Comparison of ENCODE assay signal across 14 mouse cellular contexts in genomic region chr12:35055114-35056095, GRCm38 (mm10). TPM values are rescaled to one million over a fixed set of nuclear protein-coding genes. Genes with fewer than 3 reads are reported as not detected.
DNase-seq lines count a peak whose midpoint lies in the region; ATAC-seq and TF ChIP-seq lines count a peak whose summit lies in the region.
"Had no signal": no experiment of that assay in that cellular context is flagged by ENCODE, and none has a peak within 500 bp of the region (broad histone marks: within the 10 kb centered on the region; RNA-seq: fewer than 3 reads in every experiment).

No protein-coding gene starts in this region.

- no peaks in the 10 kb centered on the region for H3K27me3 ChIP-seq in heart, embryonic 14.5 days (ENCODE audit: control insufficient read depth, insufficient read depth, low read length)
- no peaks in the 10 kb centered on the region for H3K27me3 ChIP-seq in lung, postnatal 0 days (replicated peaks; ENCODE audit: insufficient read depth, low read length)
- H3K27me3 ChIP-seq: liver, embryonic 15.5 days; megakaryocyte, embryonic 14.5 days had no signal

- H3K36me3 ChIP-seq in heart, embryonic 14.5 days (ENCODE audit: control insufficient read depth, insufficient read depth, low read length): no peaks in the 10 kb centered on the region
- H3K36me3 ChIP-seq in lung, postnatal 0 days (ENCODE audit: insufficient read depth, low read length): no peaks in the 10 kb centered on the region
- H3K36me3 ChIP-seq: liver, embryonic 15.5 days had no signal

- peak overlapping the region; percentile 35 for H3K4me2 ChIP-seq in heart, embryonic 14.5 days (ENCODE audit: low read length)
- peak overlapping the region; percentile 17; the same call in 1 of the 2 replicates for H3K4me2 ChIP-seq in lung, postnatal 0 days (replicated peaks; ENCODE audit: low read depth, low read length)
- H3K4me2 ChIP-seq: liver, embryonic 15.5 days had no signal

- no peak for TF ChIP-seq CTCF in lung, postnatal 0 days (IDR thresholded peaks at IDR 0.05)

- H3K4me3 ChIP-seq in heart, embryonic 14.5 days (ENCODE audit: control insufficient read depth in 1 of 2, insufficient read depth in 1 of 2, low read depth in 1 of 2, low read length in 2 of 2): no peak overlapping the region; a peak in 1 of 4 replicates
- no peak overlapping the region for H3K4me3 ChIP-seq in lung, postnatal 0 days (ENCODE audit: low read depth, low read length)
- H3K4me3 ChIP-seq: liver, embryonic 15.5 days; megakaryocyte, embryonic 14.5 days had no signal

- 0 out of 2 replicates have a peak overlapping the region, but pooled peaks have one; percentile 32 for H3K9ac ChIP-seq in heart, embryonic 14.5 days (ENCODE audit: low read length)
- H3K9ac ChIP-seq in lung, postnatal 0 days (replicated peaks; ENCODE audit: low read depth): no peak overlapping the region
- H3K9ac ChIP-seq: liver, embryonic 15.5 days had no signal

- peak overlapping the region; percentile 41 to 64 for H3K27ac ChIP-seq in heart, embryonic 14.5 days (replicated peaks in 1 of 2; ENCODE audit: control insufficient read depth in 1 of 2, insufficient read depth in 1 of 2, low read depth in 2 of 2, low read length in 2 of 2)
- peak overlapping the region; percentile 80 for H3K27ac ChIP-seq in lung, postnatal 0 days (ENCODE audit: low read length)
- H3K27ac ChIP-seq: liver, embryonic 15.5 days had no signal

- 43% methylated on average over 7 of the region's 7 CpGs for WGBS in heart, embryonic 14.5 days
- 47% methylated on average over 7 of the region's 7 CpGs for WGBS in lung, postnatal 0 days

- DNase-seq in heart, adult 8-10 months (ENCODE audit: low spot score): no peak
- peak; percentile 74 for DNase-seq in lung, postnatal 0 days (ENCODE audit: low spot score)
- DNase-seq in lung, postnatal 14 days: no peak
- no peak for DNase-seq in adrenal gland, adult 2 months
- no peak for DNase-seq in right cerebral cortex, adult 2 months (ENCODE audit: low spot score in 2 of 2)
- DNase-seq: cerebellum, adult 18-20 months; kidney, adult 2 months; kidney, postnatal 36 days; layer of hippocampus, postnatal 36 days had no signal

- no peaks in the 10 kb centered on the region for H3K9me3 ChIP-seq in heart, embryonic 14.5 days (ENCODE audit: control insufficient read depth, low read length)
- H3K9me3 ChIP-seq in lung, postnatal 0 days (ENCODE audit: low read length): no peaks in the 10 kb centered on the region
- H3K9me3 ChIP-seq: liver, embryonic 15.5 days had no signal

- no peak for ATAC-seq in heart, embryonic 14.5 days (ENCODE audit: insufficient number of reproducible peaks, insufficient read depth, low FRiP score, low read depth)
- peak; percentile 73 for ATAC-seq in lung, postnatal 0 days
- ATAC-seq in activated CD4-positive, CD25-positive, alpha-beta regulatory T cell, adult 4 months: peak; percentile 46
- ATAC-seq: hindbrain, embryonic 16.5 days had no signal

- peaks cover 5 to 28% of the 10 kb centered on the region in 2 experiments for H3K4me1 ChIP-seq in heart, embryonic 14.5 days (ENCODE audit: control insufficient read depth in 2 of 2, insufficient read depth in 2 of 2, low read length in 2 of 2)
- H3K4me1 ChIP-seq in lung, postnatal 0 days (ENCODE audit: insufficient read depth, low read depth, low read length): peaks cover 6% of the 10 kb centered on the region; the same call in 1 of the 2 replicates

- TF ChIP-seq EP300 in lung, postnatal 0 days (IDR thresholded peaks at IDR 0.05): peak; percentile 88

RNA-seq across cellular contexts. Expression of gene Snx13, which starts 8.4 kb away (rescaled TPM):
- polyA plus RNA-seq in heart, embryonic 14.5 days (2014; fragmentation: Nextera tagmentation; extraction: Ambion mirVana): 35.3 and 38.6 TPM in 2 replicates
- total RNA-seq in heart, adult 8-10 months (2022): 10 to 100 TPM; 57.1 to 78.2 (median 70.0) TPM
- polyA plus RNA-seq in lung, postnatal 0 days (2015; fragmentation: Nextera tagmentation; extraction: Ambion mirVana): 36.3 and 39.1 TPM in 2 replicates
- polyA plus RNA-seq in activated CD4-positive, CD25-positive, alpha-beta regulatory T cell, adult 4 months (2017; shearing (Covaris generic)): 10 to 100 TPM; 17.4 to 22.5 TPM
- 10 to 100 TPM; 37.3 to 37.4 TPM for total RNA-seq in adrenal gland, adult 2 months (2021)
- 5.9 and 10.2 TPM in 2 replicates for polyA plus RNA-seq in adrenal gland, adult 2 months (2012; rRNA removed)
